Mouse (Mus musculus): ENCODE data around the gene Gm15056.

Gm15056 gene

DNA sequence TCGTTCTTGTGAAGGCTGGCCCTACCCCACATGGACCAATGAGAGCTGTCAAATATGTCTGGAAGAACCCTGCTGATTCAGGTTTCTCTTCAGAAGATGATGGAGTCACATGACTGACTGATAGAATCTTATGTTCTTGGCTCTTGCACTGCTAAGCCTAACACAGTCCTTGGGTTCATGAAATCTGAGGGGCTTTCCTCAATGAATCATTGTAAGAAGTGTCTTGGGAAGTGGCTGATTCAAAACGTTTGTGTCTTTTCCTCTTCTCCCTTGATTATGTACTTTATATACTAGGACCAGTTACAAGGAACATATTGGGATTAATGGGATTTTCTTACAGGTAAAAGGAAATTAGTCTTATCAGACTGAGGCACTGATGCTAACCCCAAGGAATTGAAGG, at the start of gene Gm15056:
Gene Gm15056, minus strand, starts transcription at position 101 of the 400 bp plus-strand sequence.
- no peak for DNase-seq

DNA sequence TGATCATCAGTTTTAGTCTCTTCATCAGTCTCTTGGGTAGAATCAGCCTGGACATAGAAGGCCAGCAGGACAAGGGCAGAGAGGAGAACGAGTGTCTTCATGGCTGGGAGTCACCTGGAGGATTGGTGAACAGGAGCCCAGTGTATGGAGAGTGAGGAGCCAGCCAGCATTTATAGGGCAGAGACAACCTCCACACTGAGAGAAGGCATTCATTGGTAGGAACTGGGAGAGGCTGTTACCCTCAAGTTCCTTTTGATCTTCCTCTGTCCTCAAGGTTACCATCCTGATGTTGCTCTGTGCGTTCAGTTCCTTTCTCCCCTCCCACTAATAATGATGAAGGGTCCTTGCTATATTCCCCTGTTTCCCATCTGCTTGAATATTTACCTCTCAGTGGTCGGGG, 42.2 kb upstream of the Gm15056 start, which contains the start of gene AY761185:
Gene AY761185, minus strand, starts transcription at position 101 of the 400 bp plus-strand sequence.
- no peak for DNase-seq

DNA sequence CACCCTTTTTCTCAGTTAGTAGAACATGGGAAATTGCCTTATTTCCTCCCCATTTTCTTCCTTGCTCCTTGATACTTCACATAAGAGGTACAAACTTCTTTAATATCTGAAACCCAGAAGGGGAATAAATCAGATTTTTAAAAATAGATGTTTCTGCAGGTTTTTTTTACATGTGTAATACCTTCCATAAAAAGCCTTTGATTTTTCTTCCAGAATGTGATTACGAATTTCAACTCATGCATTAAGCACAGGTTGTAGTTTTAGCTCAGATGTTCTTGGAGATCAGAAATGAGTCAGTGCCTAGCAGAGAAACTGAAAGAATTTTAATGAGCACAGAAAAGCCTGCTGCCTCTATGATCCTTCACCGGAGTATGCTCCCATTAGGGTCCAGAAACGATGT, 19.5 kb upstream of the Gm15056 start, which contains the start of gene Gm6040:
Gene Gm6040, minus strand, starts transcription at position 101 of the 400 bp plus-strand sequence.
- no peak for DNase-seq

DNA sequence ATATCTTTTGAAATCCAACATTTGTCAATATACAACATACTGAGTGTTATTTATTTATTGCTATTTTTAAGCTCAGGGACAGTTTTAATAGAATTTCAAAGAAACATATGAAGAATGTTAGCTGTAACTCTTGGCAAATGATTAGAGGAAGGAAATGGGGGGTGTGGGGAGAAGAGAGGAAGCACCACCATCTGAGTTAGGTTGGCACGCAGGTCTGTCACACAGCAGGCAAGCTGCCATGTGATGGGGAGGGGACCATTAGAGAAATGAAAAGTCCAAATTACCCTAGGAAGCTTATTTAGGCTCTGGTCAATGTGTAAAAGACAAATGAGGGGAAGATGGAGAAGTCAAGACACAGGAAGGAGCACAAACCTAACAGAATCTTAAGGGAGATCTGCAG, 9.9 kb upstream of the Gm15056 start:
- DNase-seq: no peak

DNA sequence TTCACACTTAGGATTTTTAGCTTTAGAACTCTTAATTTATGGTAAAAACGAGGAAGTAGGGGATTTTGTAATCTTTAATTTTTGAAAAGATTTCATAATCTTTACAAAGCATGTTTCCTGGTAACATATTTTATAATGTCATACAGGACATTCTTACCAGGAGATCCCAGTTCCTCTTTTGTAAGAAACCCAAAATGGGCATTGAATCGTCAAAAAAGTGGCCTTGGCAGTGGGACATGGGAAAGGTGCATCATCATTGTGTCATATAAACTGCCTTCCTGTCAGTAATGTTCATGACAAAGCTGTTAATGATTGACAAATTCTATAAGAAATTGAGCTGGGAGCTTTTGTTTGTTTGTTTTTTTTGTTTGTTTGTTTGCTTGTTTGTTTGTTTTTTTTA, 5.8 kb upstream of the Gm15056 start:
- DNase-seq: no peak

DNA sequence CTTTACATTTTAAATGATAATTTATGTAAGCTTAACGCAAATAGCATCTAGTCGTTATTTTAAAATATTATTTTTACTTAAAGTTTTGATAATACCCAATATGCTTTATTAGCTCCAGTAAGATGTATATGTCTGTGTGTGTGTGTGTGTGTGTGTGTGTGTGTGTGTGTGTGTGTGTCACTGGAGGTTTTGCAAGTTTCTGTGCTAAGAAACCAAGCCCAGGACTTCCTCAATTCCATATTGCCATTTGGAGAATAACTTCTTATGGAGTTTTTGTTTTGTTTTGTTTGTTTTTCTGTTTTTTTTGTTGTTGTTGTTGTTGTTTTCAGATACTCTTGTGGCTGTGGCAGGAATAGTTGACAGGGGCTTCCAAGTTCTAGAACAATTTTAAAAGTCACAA, 4.7 kb upstream of the Gm15056 start:
- DNase-seq: no peak

DNA sequence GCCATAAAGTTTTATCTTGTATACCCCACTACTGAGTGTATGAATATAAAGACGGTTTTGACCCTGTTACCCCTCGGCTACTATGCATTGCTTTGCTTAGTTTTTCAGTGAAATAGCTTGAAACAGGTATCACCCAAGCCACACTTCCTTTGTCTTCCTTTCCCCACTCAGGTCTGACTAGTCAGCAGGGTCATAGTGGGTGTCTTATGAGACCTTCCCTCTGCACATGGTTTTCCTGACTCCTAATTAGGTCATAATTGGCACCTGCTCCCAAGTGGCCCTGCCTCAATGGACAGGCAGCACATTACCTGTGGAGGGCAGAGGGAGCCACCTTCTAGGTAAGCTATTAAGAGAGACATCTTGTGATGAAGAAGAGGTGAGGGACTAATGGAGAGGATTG, 10.1 kb downstream of the Gm15056 start, which contains the start of gene Defb33:
Gene Defb33, plus strand, starts transcription at position 301 of the 400 bp plus-strand sequence.
- no peak for DNase-seq

DNA sequence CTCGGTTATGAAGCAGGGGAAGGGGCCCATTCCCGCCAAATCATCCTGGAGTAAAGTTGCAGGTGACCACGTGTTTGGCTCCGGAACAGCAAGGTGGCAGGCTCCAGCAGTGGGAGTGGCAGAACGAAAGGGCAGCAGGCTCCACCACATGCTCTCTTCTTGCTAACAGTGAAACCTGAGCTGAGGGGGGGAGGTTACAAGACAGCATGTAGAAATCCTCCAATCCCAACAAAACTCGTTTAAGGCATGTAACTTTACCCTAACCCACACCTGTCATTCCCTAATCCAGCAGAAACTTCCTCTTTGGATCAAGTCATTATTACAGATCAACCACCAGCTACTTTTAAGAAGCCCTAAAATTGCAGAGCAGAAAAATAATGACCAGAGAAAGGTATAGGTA, 27.8 kb downstream of the Gm15056 start:
- DNase-seq: no peak
